Mouse (Mus musculus) spleen, adult 2 months (tissue): Measurements from ENCODE around the gene Il17re.

ENCODE experiments used
- CTCF ChIP-seq: fragments of 200-500 bp; IDR thresholded peaks from 2 replicates; pipeline ENCODE4 v1.5.1; 2011; ENCODE audit warnings: mild to moderate bottlenecking, inconsistent platforms; ENCODE audit not compliant: insufficient read depth, insufficient read length, insufficient replicate concordance; ENCODE audit errors: extremely low read depth
- POLR2A ChIP-seq: fragments of 200-500 bp; IDR thresholded peaks from 2 replicates; pipeline ENCODE4 v1.6.1; 2011; ENCODE audit warnings: low read depth, low read length, inconsistent platforms

- TF ChIP-seq CTCF (no peak), POLR2A (peak; percentile 29)
Observed at GRCm38 (mm10) chr6:113483100-113483615, 24.9 kb downstream of the Il17re start, which contains the start of gene Creld1.
